Mouse (Mus musculus) heart, embryonic 13.5 days (tissue): ENCODE results near the gene Rab36. TPM values are rescaled to one million over a fixed set of nuclear protein-coding genes. Genes with fewer than 3 reads are reported as not detected.

Experiments
- ATAC-seq: fragments of 200-750 bp; cut with Nextera tagmentation; 2 replicates; pipeline ENCODE4 v1.8.0; 2017; ENCODE audit warnings: moderate TSS enrichment; ENCODE audit not compliant: insufficient number of reproducible peaks, low FRiP score, low TSS enrichment; ENCODE audit errors: extremely low read depth
- H3K27ac ChIP-seq: fragments of 300-500 bp; sonication (generic); replicated peaks from 2 replicates; pipeline ENCODE4 v1.5.1; 2015; ENCODE audit warnings: moderate library complexity, mild to moderate bottlenecking, inconsistent platforms
- H3K27me3 ChIP-seq: fragments of 300-500 bp; sonication (generic); replicated peaks from 2 replicates; pipeline ENCODE4 v1.6.1; 2015; ENCODE audit warnings: mild to moderate bottlenecking, inconsistent platforms
- H3K36me3 ChIP-seq: fragments of 300-500 bp; sonication (generic); 2 replicates; pipeline ENCODE4 v1.6.1; 2015; ENCODE audit warnings: mild to moderate bottlenecking, inconsistent platforms
- H3K4me1 ChIP-seq: fragments of 300-500 bp; sonication (generic); 2 replicates; pipeline ENCODE4 v1.6.1; 2015; ENCODE audit warnings: inconsistent platforms
- H3K4me2 ChIP-seq: fragments of 300-500 bp; sonication (generic); 2 replicates; pipeline ENCODE4 v1.6.1; 2015; ENCODE audit warnings: inconsistent platforms, mild to moderate bottlenecking, moderate library complexity
- H3K4me3 ChIP-seq: fragments of 300-500 bp; sonication (generic); 2 replicates; pipeline ENCODE4 v1.5.1; 2015; ENCODE audit warnings: moderate library complexity, mild to moderate bottlenecking, inconsistent platforms
- H3K9ac ChIP-seq: fragments of 300-500 bp; sonication (generic); 2 replicates; pipeline ENCODE4 v1.6.1; 2015; ENCODE audit warnings: inconsistent platforms, mild to moderate bottlenecking, moderate library complexity
- H3K9me3 ChIP-seq: fragments of 300-500 bp; sonication (generic); 2 replicates; pipeline ENCODE4 v1.6.1; 2016; ENCODE audit warnings: inconsistent platforms
- WGBS: fragments of 180-500 bp; shearing (Covaris S2); methylation state at CpG from one replicate; pipeline ENCODE4 v1.1.7; 2015; ENCODE audit warnings: mixed read lengths; 5-methylcytosine and 5-hydroxymethylcytosine counted together
- polyA plus RNA-seq: library from polyadenylated mRNA; unstranded; fragments of >200 nt; fragmentation: Nextera tagmentation; extraction: Ambion mirVana; gene quantifications from 2 replicates; pipeline ENCODE4 v1.2.1, GENCODE M21; 2015

Rab36 gene
- polyA plus RNA-seq, 1 experiment from 2014 or later, result 3.5 TPM

DNA sequence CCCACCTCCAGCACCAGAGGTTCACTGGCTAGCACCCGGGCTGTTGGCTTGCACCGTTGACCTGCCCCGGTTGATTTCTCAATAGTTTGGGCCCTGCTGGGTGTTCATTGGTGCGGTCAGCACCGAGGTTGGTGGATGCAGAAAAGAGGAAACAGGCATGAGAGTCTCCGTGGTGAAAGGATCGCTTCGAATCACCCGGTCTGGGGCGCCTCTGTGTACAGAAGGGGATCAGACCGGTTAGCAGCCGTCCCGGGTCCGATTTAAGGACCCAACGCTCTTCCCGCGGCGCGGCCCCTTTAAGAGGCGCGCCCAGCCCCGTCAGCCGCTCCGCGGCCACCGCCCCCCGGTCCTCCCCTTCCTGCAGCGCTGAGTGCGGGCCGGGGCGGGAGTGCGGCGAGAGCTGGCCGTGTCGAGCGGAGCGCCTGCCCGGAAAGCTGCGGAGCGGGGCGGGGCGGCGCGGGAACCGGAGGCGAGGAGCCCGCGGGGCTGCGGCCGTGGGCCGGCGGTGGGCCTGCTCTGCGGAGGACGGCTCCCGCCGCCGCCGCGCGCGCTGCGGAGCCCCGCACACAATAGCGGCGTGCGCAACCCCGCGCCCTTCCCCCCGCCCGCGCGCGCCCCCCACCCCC lies 23.5 kb downstream of the Rab36 start, which contains the start of gene Bcr:
Bcr (plus strand) TSS at position 376 of the 626 bp plus-strand sequence.
- under 1% methylated on average over 33 of the region's 73 CpGs for WGBS
- no peak within 1 kb of the TSS for H3K27ac ChIP-seq
- H3K27me3 ChIP-seq, result peaks cover 45% of the 10 kb centered on the region
- peak within 1 kb of the TSS; percentile 90 for H3K4me3 ChIP-seq
- H3K36me3 ChIP-seq, result peaks cover 6% of the 10 kb centered on the region; the same call in 1 of the 2 replicates
- peaks cover 56% of the 10 kb centered on the region for H3K4me1 ChIP-seq
- peak; percentile 70 for ATAC-seq
- H3K4me2 ChIP-seq, result peak within 1 kb of the TSS; percentile 77
- no peaks in the 10 kb centered on the region for H3K9me3 ChIP-seq
- H3K9ac ChIP-seq, result peak within 1 kb of the TSS; percentile 93

DNA sequence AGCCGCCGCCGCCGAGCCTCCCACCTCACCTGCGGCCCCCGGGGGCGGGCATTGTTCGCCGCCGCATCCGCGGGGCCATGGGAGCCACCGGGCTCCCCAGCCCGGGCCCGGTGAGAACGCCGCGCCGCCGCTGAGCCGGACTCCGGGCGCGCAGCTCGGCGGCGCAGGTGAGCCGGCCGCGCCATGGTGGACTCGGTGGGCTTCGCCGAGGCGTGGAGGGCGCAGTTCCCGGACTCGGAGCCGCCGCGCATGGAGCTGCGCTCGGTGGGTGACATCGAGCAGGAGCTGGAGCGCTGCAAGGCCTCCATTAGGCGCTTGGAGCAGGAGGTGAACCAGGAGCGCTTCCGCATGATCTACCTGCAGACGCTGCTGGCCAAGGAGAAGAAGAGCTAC lies 24.0 kb downstream of the Rab36 start:
- Histone ChIP-seq H3K4me3 (peak overlapping the region; percentile 90), H3K9ac (peak overlapping the region; percentile 93), H3K27ac (no peak overlapping the region), H3K4me2 (peak overlapping the region; percentile 77), H3K9me3 (no peaks in the 10 kb centered on the region), H3K27me3 (peaks cover 43% of the 10 kb centered on the region), H3K4me1 (peaks cover 58% of the 10 kb centered on the region), H3K36me3 (peaks cover 9% of the 10 kb centered on the region)
- under 1% methylated on average over 46 of the region's 48 CpGs for WGBS
- ATAC-seq, result no peak

DNA sequence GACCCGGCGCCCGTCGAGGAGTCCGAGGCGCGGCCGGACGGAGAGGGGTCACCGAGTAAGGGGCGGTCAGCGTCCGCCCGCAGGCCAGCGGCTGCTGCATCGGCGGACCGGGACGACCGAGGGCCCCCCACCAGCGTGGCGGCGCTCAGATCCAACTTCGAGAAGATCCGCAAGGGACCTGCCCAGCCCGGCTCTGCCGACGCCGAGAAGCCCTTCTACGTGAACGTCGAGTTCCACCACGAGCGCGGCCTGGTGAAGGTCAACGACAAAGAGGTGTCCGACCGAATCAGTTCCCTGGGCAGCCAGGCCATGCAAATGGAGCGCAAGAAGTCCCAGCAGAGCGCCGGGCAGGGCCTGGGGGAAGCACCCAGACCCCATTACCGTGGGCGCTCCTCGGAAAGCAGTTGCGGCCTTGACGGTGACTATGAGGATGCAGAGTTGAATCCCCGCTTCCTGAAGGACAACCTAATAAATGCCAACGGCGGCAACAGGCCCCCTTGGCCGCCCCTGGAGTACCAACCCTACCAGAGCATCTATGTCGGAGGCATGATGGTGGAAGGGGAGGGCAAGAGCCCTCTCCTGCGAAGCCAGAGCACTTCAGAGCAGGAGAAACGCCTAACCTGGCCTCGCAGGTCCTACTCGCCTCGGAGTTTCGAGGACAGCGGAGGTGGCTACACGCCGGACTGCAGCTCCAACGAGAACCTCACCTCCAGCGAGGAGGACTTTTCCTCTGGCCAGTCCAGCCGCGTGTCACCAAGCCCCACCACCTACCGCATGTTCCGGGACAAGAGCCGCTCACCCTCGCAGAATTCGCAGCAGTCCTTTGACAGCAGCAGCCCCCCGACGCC lies 24.7 kb downstream of the Rab36 start:
- WGBS, result 2% methylated on average over 71 of the region's 71 CpGs
- no peak overlapping the region for H3K27ac ChIP-seq
- H3K4me3 ChIP-seq, result peak overlapping the region; percentile 90
- peaks cover 10% of the 10 kb centered on the region for H3K36me3 ChIP-seq
- ATAC-seq, result no peak
- H3K4me2 ChIP-seq, result peak overlapping the region; percentile 77
- H3K4me1 ChIP-seq, result peaks cover 55% of the 10 kb centered on the region
- no peaks in the 10 kb centered on the region for H3K9me3 ChIP-seq
- H3K27me3 ChIP-seq, result peaks cover 38% of the 10 kb centered on the region
- peak overlapping the region; percentile 93 for H3K9ac ChIP-seq

DNA sequence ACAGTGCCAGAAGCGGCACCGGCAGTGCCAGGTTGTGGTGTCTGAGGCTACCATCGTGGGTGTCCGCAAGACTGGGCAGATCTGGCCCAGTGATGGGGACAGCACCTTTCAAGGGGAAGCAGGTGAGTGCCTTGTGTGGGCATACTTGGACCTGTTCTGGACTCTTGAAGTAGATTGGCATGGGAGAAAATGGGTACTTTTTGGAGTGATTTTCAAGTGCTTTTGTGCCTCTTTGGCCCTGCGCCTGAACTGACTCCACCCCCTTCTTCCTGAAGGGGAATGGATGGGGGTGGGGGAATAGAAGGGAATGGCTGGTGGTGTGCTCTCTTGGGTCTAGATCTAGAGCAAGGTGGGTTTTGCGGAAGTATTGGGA lies 25.3 kb downstream of the Rab36 start:
- H3K27me3 ChIP-seq, result peaks cover 32% of the 10 kb centered on the region
- ATAC-seq, result no peak
- no peaks in the 10 kb centered on the region for H3K9me3 ChIP-seq
- peak overlapping the region; percentile 93 for H3K9ac ChIP-seq
- peak overlapping the region; percentile 90 for H3K4me3 ChIP-seq
- 18% methylated on average over 6 of the region's 6 CpGs for WGBS
- peak overlapping the region; percentile 77 for H3K4me2 ChIP-seq
- peaks cover 58% of the 10 kb centered on the region for H3K4me1 ChIP-seq
- peaks cover 10% of the 10 kb centered on the region for H3K36me3 ChIP-seq
- H3K27ac ChIP-seq, result no peak overlapping the region

DNA sequence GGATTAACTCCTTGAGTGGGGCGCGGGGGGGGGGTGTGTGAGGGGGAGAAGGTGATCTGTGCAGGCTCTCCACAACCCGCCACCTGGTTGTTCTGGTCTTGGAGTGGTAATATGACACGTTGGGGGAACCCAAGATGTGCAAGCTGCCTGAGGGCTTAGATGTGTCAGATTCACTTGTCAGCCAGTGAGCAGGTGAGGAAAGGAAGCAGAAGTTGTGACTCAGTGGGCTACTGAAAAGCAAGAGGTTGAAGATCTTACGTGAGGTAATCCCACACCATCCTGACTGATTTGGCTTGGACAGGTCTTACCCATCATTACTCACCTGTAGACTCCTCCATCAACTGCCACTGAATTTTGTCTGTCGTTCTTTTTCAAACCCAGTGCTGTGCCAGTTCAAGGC lies 25.8 kb downstream of the Rab36 start:
- H3K27ac ChIP-seq, result no peak overlapping the region
- peaks cover 62% of the 10 kb centered on the region for H3K4me1 ChIP-seq
- ATAC-seq, result no peak

DNA sequence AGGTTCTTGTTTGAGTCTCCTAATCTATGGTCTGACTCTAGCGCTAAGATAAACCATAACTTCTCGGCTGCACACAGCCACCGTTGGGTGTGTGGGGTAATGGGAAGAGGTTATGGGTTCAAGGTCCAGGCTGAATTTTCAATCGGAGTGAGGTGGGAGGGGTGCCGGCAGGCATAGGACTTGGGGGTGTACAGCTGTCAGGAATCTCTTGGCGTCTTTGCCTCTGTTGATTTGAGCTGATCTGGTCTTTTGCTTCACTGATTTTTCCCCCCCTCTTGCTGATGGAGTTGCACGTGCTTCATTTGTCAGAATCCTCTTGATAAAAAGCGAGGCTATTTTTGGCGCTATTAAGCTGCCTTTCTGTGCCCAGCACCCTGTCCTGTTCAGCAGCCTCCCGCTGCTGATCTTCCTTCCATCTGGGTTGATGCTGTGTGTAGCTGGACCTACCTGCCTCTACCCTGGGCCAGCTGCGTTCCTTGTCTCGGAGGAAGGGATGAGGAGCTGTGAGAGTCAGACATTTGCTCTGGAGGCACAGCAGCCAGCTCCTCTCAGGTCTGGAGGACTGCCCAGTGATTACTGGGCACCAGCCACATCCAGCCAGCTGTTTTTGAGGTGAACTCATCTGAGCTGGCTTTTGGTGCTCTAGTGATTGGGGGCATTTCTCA lies 26.6 kb downstream of the Rab36 start:
- H3K9me3 ChIP-seq, result no peaks in the 10 kb centered on the region
- peak overlapping the region; percentile 63 for H3K9ac ChIP-seq
- no peak overlapping the region; the same call in 1 of the 2 replicates for H3K27ac ChIP-seq
- no peak for ATAC-seq
- WGBS, result 33% methylated on average over 12 of the region's 12 CpGs
- peak overlapping the region; percentile 77 for H3K4me2 ChIP-seq
- H3K36me3 ChIP-seq, result peaks cover 10% of the 10 kb centered on the region
- H3K27me3 ChIP-seq, result peaks cover 20% of the 10 kb centered on the region
- peaks cover 71% of the 10 kb centered on the region for H3K4me1 ChIP-seq
- H3K4me3 ChIP-seq, result peak overlapping the region; percentile 90

More for the DNA sequence above, 25.8 kb downstream of the Rab36 start:
- Histone ChIP-seq H3K9me3 (no peaks in the 10 kb centered on the region), H3K9ac (peak overlapping the region; percentile 50; the same call in 1 of the 2 replicates), H3K27me3 (peaks cover 28% of the 10 kb centered on the region), H3K4me2 (peak overlapping the region; percentile 77), H3K36me3 (peaks cover 10% of the 10 kb centered on the region), H3K4me3 (peak overlapping the region; percentile 90)
- 48% methylated on average over 6 of the region's 6 CpGs for WGBS

DNA sequence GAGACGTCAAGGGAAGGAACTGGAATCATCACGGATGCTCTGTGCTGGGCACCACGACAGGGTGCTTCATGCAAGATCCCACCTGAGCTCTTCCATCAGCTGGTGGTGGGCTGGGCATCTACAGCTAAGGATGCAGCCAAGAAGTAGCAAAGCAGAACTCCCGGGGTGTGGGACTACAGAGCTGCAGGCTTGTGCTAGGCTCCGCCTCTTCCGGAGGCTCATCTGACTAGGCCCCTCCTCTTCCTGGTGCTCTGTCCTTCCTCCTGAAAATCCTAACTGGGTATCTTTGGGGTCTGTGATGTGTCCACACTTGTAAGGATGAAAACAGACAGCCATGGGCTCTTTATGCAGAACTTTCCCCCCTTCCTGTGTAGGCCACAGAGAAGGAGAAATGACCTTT lies 28.8 kb downstream of the Rab36 start:
- no peak for ATAC-seq
- no peak overlapping the region for H3K27ac ChIP-seq
- H3K4me1 ChIP-seq, result peaks cover 85% of the 10 kb centered on the region
- WGBS, result 81% methylated on average over 6 of the region's 6 CpGs
- H3K4me3 ChIP-seq, result no peak overlapping the region
- H3K36me3 ChIP-seq, result peaks cover 10% of the 10 kb centered on the region
- no peak overlapping the region; the same call in 1 of the 2 replicates for H3K9ac ChIP-seq
- H3K4me2 ChIP-seq, result no peak overlapping the region
- no peaks in the 10 kb centered on the region for H3K9me3 ChIP-seq
- peaks cover 15% of the 10 kb centered on the region for H3K27me3 ChIP-seq

DNA sequence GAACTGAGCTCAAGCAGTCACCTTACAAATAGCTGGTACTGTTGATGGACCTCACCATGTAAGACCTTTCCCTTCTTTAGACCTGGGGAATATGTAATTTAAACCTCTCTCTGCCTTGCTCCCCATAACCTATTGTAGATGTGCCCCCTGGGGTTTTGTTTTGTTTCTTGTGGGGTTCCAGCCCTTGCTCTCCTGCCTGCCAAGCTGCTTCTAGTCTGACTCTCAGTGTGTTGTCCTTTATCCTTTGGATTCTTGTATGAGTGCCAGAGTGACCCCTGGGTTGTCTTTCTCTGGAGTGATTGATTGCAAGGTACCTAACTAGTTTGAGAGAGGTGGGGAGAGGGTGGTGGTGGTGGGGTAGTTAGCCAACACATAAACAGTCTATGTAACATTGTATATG lies 30.6 kb downstream of the Rab36 start:
- Histone ChIP-seq H3K9me3 (no peaks in the 10 kb centered on the region), H3K27ac (no peak overlapping the region), H3K36me3 (peaks cover 10% of the 10 kb centered on the region), H3K4me3 (no peak overlapping the region), H3K9ac (no peak overlapping the region), H3K4me2 (no peak overlapping the region), H3K27me3 (peaks cover 6% of the 10 kb centered on the region), H3K4me1 (peaks cover 88% of the 10 kb centered on the region)
- ATAC-seq, result no peak

DNA sequence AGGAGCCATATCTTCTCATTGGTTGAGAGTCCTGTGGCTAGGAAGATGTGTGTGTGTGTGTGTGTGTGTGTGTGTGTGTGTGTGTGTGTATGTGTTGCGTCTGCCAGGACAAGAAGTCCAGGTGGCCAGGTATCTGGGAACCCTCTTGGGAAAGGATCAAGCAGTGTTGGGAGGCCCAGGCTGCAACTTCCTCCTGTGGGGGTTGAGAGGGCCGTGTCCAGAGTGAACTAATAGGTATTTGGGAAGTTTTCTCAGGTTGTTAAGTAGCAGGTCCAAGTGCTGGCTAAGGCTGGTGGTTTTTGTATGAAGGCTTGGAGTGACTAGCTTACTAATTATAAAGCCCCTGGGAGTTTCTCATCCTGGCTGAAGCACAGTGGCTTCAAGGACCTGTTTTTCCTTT lies 31.2 kb downstream of the Rab36 start:
- no peak overlapping the region for H3K4me3 ChIP-seq
- ATAC-seq, result no peak
- H3K9ac ChIP-seq, result no peak overlapping the region
- H3K4me2 ChIP-seq, result no peak overlapping the region
- 0 out of 2 replicates have a peak, but pooled peaks cover 4% of the 10 kb centered on the region for H3K27me3 ChIP-seq
- 50% methylated on average over 2 of the region's 2 CpGs for WGBS
- H3K4me1 ChIP-seq, result peaks cover 82% of the 10 kb centered on the region
- no peak overlapping the region for H3K27ac ChIP-seq
- no peaks in the 10 kb centered on the region for H3K9me3 ChIP-seq
- peaks cover 10% of the 10 kb centered on the region for H3K36me3 ChIP-seq

DNA sequence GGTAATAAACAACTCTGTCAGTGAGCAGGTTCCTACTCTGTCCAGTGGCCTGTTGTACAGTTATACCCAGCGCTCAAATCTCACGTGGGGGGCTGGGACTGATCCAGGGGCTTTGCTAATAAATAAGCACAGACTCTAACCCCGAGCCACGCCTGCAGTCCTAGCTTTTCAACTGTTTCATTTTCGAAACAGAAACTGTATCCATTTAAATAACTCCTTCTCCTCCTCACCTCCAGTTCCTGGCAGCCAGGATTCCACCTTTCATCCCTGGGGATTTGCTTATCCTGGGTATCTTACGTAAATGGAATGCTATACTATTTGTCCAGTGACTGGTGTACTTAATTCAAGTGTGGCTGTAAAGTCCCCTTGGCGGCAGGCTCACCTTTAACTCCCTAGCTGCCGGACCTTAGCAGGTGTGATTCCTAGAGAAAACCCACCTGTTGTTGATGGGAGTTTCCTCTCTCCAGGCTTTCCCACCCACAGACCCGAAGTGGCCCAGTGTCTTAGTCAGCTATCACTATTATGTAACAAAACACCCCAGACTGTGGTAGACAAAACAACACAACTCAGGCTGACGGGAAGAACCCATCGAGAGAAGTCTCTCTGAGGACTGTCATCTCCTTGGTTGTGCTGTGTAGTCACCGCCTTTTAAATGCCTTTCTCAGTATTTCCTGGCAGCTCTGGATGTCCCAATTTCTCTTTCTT lies 31.9 kb downstream of the Rab36 start:
- 45% methylated on average over 12 of the region's 12 CpGs for WGBS
- Histone ChIP-seq H3K27ac (no peak overlapping the region), H3K4me1 (peaks cover 75% of the 10 kb centered on the region)

More for the DNA sequence above, 31.9 kb downstream of the Rab36 start:
- Histone ChIP-seq H3K9ac (no peak overlapping the region), H3K36me3 (peaks cover 10% of the 10 kb centered on the region), H3K4me3 (no peak overlapping the region), H3K27me3 (0 out of 2 replicates have a peak, but pooled peaks cover 4% of the 10 kb centered on the region), H3K9me3 (no peaks in the 10 kb centered on the region), H3K4me2 (peak overlapping the region; percentile 36)
- ATAC-seq, result no peak
